Mouse (Mus musculus): ENCODE measurements around the gene Dnm3. TPM values are rescaled to one million over a fixed set of nuclear protein-coding genes. Genes with fewer than 3 reads are reported as not detected.

Gene Dnm3
- polyA plus RNA-seq, 1 experiment from 2014 or later = 6.5 TPM

DNA sequence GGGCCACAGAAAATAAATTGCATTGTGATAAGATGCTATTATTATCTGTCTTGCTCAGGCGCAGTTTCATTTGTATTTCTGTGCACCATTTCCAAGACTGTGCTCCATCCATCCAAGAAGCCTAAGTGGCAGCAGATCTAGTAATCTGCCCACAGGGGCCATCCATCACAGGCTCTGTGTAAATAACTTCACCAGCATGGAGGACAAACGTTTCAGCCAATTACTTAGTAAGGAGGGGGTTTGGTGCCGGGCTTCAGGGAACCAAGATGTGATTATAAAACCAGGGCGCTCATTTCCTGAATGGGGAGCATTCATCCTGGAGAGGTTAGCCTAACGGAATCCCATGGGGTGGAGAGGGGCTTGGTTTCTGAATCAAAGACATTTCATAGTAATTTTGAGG, 222.9 kb downstream of the Dnm3 start:
- Histone ChIP-seq H3K4me2 (replicated peaks; ENCODE audit: low read depth, low read length) (no peak overlapping the region), H3K9ac (ENCODE audit: low read depth, low read length) (no peak overlapping the region), H3K4me3 (ENCODE audit: low read length) (no peak overlapping the region), H3K4me1 (ENCODE audit: control insufficient read depth, insufficient read depth, low read length) (0 out of 2 replicates have a peak, but pooled peaks cover 5% of the 10 kb centered on the region), H3K9me3 (ENCODE audit: control insufficient read depth, low read length) (no peaks in the 10 kb centered on the region), H3K27ac (ENCODE audit: low read depth, low read length) (no peak overlapping the region), H3K36me3 (ENCODE audit: control insufficient read depth, insufficient read depth, low read length) (no peaks in the 10 kb centered on the region), H3K27me3 (ENCODE audit: control insufficient read depth, insufficient read depth, low read length) (no peaks in the 10 kb centered on the region)
- 33% methylated on average over 5 of the region's 5 CpGs for WGBS
- ATAC-seq (ENCODE audit: low FRiP score, low TSS enrichment) = no peak

DNA sequence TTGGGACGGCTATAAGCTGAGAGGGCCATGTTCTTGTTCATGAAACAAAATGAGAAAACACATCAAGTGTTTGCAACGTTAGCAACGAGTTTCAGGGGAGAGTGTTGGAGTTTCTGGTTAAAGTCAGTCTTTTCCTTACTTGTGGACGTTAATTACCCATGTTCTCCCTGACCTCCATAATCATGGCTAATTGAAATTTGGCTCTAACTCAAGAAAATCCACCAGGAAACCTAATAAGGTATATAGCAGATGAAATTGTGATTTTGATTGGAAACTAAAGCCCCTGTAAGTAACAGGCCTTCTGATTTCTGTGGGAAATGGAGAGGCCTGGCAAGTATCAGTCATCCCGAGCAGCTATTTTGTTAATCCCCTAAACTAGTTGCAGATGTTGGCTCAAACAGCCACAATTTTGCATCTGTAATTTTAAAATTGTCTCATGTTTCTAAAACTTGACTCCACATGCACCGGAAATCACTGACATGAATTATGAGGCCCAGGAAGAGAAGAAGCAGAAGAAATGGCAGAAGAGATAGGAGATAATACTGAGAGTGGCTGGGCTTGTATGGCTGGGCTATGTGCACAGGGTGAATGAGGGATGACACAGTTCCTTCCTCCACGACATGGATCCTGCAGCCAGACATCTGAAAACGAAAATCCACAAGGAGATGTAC, 223.7 kb downstream of the Dnm3 start:
- WGBS = 51% methylated on average over 8 of the region's 8 CpGs
- H3K27ac ChIP-seq (ENCODE audit: low read depth, low read length) = no peak overlapping the region; the same call in 1 of the 2 replicates
- no peak for ATAC-seq (ENCODE audit: low FRiP score, low TSS enrichment)

DNA sequence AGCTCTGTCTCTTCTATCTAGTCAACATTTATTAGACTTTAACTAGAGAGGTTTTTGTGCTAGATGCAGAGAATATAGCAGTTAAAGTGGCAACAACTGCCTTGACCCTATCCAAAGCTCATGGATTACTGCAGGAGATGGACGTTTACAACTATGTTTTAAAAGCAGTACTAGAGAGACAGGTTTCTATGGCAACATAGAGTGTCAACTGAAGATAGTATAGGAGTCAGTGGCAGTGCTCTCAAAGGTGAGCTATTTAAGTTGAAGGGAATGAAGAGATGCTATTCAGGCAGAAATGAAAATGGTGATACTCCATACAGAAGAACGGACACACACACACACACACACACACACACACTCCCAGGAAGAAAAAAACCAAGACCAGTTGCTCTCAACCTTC, 225.0 kb downstream of the Dnm3 start:
- H3K27ac ChIP-seq (ENCODE audit: low read depth, low read length) = no peak overlapping the region
- ATAC-seq (ENCODE audit: low FRiP score, low TSS enrichment) = no peak
- no peaks in the 10 kb centered on the region for H3K36me3 ChIP-seq (ENCODE audit: control insufficient read depth, insufficient read depth, low read length)

More for the DNA sequence above, 223.7 kb downstream of the Dnm3 start:
- H3K4me3 ChIP-seq (ENCODE audit: low read length) = no peak overlapping the region
- no peak overlapping the region for H3K4me2 ChIP-seq (replicated peaks; ENCODE audit: low read depth, low read length)
- no peaks in the 10 kb centered on the region for H3K36me3 ChIP-seq (ENCODE audit: control insufficient read depth, insufficient read depth, low read length)
- H3K27me3 ChIP-seq (ENCODE audit: control insufficient read depth, insufficient read depth, low read length) = no peaks in the 10 kb centered on the region
- H3K4me1 ChIP-seq (ENCODE audit: control insufficient read depth, insufficient read depth, low read length) = 0 out of 2 replicates have a peak, but pooled peaks cover 5% of the 10 kb centered on the region
- no peaks in the 10 kb centered on the region for H3K9me3 ChIP-seq (ENCODE audit: control insufficient read depth, low read length)
- H3K9ac ChIP-seq (ENCODE audit: low read depth, low read length) = no peak overlapping the region

DNA sequence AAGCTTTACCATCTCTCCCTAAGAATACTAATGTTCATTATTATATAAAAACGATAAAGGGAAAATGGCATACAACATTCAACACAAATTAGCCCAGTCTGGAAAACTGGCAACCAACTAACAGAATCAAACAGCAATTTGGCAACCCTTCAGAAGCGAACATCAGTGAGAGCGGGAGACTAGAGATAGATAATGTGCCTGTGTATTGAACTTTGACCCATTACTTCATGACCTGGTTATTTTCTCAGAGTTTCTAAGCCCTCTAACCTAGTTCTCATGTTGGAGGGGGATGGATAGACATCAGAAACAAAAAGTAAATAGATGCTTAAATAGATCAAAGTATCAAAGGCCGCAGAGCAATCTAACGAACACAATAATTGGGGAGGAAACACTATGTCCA, 230.6 kb downstream of the Dnm3 start:
- WGBS = 91% methylated on average over 5 of the region's 5 CpGs
- no peak for ATAC-seq (ENCODE audit: low FRiP score, low TSS enrichment)

More for the DNA sequence above, 225.0 kb downstream of the Dnm3 start:
- H3K4me2 ChIP-seq (replicated peaks; ENCODE audit: low read depth, low read length) = no peak overlapping the region
- H3K4me1 ChIP-seq (ENCODE audit: control insufficient read depth, insufficient read depth, low read length) = 0 out of 2 replicates have a peak, but pooled peaks cover 5% of the 10 kb centered on the region
- no peaks in the 10 kb centered on the region for H3K27me3 ChIP-seq (ENCODE audit: control insufficient read depth, insufficient read depth, low read length)
- 65% methylated on average over 2 of the region's 2 CpGs for WGBS
- H3K4me3 ChIP-seq (ENCODE audit: low read length) = no peak overlapping the region
- H3K9ac ChIP-seq (ENCODE audit: low read depth, low read length) = no peak overlapping the region
- no peaks in the 10 kb centered on the region for H3K9me3 ChIP-seq (ENCODE audit: control insufficient read depth, low read length)

GRCm38 (mm10) chr1:162243651-162243990, 234.2 kb downstream of the Dnm3 start:
- H3K9me3 ChIP-seq (ENCODE audit: control insufficient read depth, low read length) = no peaks in the 10 kb centered on the region
- WGBS = 6% methylated on average over 2 of the region's 2 CpGs
- no peak overlapping the region for H3K9ac ChIP-seq (ENCODE audit: low read depth, low read length)
- peak overlapping the region; percentile 39; the same call in 1 of the 2 replicates for H3K27ac ChIP-seq (ENCODE audit: low read depth, low read length)
- H3K4me3 ChIP-seq (ENCODE audit: low read length) = no peak overlapping the region
- H3K36me3 ChIP-seq (ENCODE audit: control insufficient read depth, insufficient read depth, low read length) = no peaks in the 10 kb centered on the region
- H3K27me3 ChIP-seq (ENCODE audit: control insufficient read depth, insufficient read depth, low read length) = no peaks in the 10 kb centered on the region
- H3K4me2 ChIP-seq (replicated peaks; ENCODE audit: low read depth, low read length) = no peak overlapping the region
- ATAC-seq (ENCODE audit: low FRiP score, low TSS enrichment) = peak; percentile 79
- H3K4me1 ChIP-seq (ENCODE audit: control insufficient read depth, insufficient read depth, low read length) = peaks cover 14% of the 10 kb centered on the region

More for the DNA sequence above, 230.6 kb downstream of the Dnm3 start:
- no peak overlapping the region for H3K9ac ChIP-seq (ENCODE audit: low read depth, low read length)
- no peak overlapping the region for H3K4me3 ChIP-seq (ENCODE audit: low read length)
- H3K27ac ChIP-seq (ENCODE audit: low read depth, low read length) = no peak overlapping the region
- no peaks in the 10 kb centered on the region for H3K36me3 ChIP-seq (ENCODE audit: control insufficient read depth, insufficient read depth, low read length)
- H3K4me2 ChIP-seq (replicated peaks; ENCODE audit: low read depth, low read length) = no peak overlapping the region
- H3K9me3 ChIP-seq (ENCODE audit: control insufficient read depth, low read length) = no peaks in the 10 kb centered on the region
- H3K27me3 ChIP-seq (ENCODE audit: control insufficient read depth, insufficient read depth, low read length) = no peaks in the 10 kb centered on the region
- H3K4me1 ChIP-seq (ENCODE audit: control insufficient read depth, insufficient read depth, low read length) = peaks cover 11% of the 10 kb centered on the region

GRCm38 (mm10) chr1:162242980-162243650, 234.7 kb downstream of the Dnm3 start:
- H3K9me3 ChIP-seq (ENCODE audit: control insufficient read depth, low read length) = no peaks in the 10 kb centered on the region
- H3K4me3 ChIP-seq (ENCODE audit: low read length) = no peak overlapping the region
- H3K36me3 ChIP-seq (ENCODE audit: control insufficient read depth, insufficient read depth, low read length) = no peaks in the 10 kb centered on the region
- H3K9ac ChIP-seq (ENCODE audit: low read depth, low read length) = no peak overlapping the region
- peak overlapping the region; percentile 39; the same call in 1 of the 2 replicates for H3K27ac ChIP-seq (ENCODE audit: low read depth, low read length)
- H3K27me3 ChIP-seq (ENCODE audit: control insufficient read depth, insufficient read depth, low read length) = no peaks in the 10 kb centered on the region
- 44% methylated on average over 7 of the region's 7 CpGs for WGBS
- ATAC-seq (ENCODE audit: low FRiP score, low TSS enrichment) = peak; percentile 67
- no peak overlapping the region for H3K4me2 ChIP-seq (replicated peaks; ENCODE audit: low read depth, low read length)
- H3K4me1 ChIP-seq (ENCODE audit: control insufficient read depth, insufficient read depth, low read length) = peaks cover 16% of the 10 kb centered on the region

GRCm38 (mm10) chr1:162240720-162241119, 237.1 kb downstream of the Dnm3 start:
- ATAC-seq (ENCODE audit: low FRiP score, low TSS enrichment) = no peak
- H3K9ac ChIP-seq (ENCODE audit: low read depth, low read length) = no peak overlapping the region
- no peaks in the 10 kb centered on the region for H3K36me3 ChIP-seq (ENCODE audit: control insufficient read depth, insufficient read depth, low read length)
- H3K27ac ChIP-seq (ENCODE audit: low read depth, low read length) = no peak overlapping the region
- peaks cover 18% of the 10 kb centered on the region for H3K4me1 ChIP-seq (ENCODE audit: control insufficient read depth, insufficient read depth, low read length)
- no peak overlapping the region for H3K4me2 ChIP-seq (replicated peaks; ENCODE audit: low read depth, low read length)
- no peaks in the 10 kb centered on the region for H3K9me3 ChIP-seq (ENCODE audit: control insufficient read depth, low read length)
- no peaks in the 10 kb centered on the region for H3K27me3 ChIP-seq (ENCODE audit: control insufficient read depth, insufficient read depth, low read length)
- H3K4me3 ChIP-seq (ENCODE audit: low read length) = no peak overlapping the region
- whole genome bisulfite sequencing = 73% methylated on average over 4 of the region's 4 CpGs

DNA sequence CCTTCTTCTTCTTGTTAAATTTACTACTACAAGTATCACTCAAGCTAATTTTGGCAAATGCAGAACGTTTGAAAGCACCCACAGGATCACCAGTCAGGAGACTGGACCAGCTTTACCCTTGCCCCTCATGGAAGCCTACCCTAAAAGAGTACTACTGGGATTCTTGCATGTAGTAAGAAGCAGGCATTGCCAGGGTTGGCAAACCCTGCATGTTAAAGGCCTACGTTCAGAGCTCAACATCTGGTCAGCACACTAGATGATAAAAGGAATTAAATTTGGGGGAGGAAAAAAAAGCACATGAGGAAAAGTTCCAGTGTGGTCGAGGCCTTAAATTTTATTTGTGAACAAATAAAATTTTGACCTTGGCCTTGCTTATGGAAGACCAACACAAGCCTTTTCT, 239.2 kb downstream of the Dnm3 start:
- Histone ChIP-seq H3K27me3 (ENCODE audit: control insufficient read depth, insufficient read depth, low read length) (no peaks in the 10 kb centered on the region), H3K9ac (ENCODE audit: low read depth, low read length) (no peak overlapping the region), H3K9me3 (ENCODE audit: control insufficient read depth, low read length) (no peaks in the 10 kb centered on the region), H3K4me1 (ENCODE audit: control insufficient read depth, insufficient read depth, low read length) (peaks cover 15% of the 10 kb centered on the region), H3K4me3 (ENCODE audit: low read length) (no peak overlapping the region), H3K27ac (ENCODE audit: low read depth, low read length) (no peak overlapping the region), H3K36me3 (ENCODE audit: control insufficient read depth, insufficient read depth, low read length) (no peaks in the 10 kb centered on the region), H3K4me2 (replicated peaks; ENCODE audit: low read depth, low read length) (no peak overlapping the region)
- ATAC-seq (ENCODE audit: low FRiP score, low TSS enrichment) = no peak
- WGBS = 44% methylated on average over 3 of the region's 3 CpGs

DNA sequence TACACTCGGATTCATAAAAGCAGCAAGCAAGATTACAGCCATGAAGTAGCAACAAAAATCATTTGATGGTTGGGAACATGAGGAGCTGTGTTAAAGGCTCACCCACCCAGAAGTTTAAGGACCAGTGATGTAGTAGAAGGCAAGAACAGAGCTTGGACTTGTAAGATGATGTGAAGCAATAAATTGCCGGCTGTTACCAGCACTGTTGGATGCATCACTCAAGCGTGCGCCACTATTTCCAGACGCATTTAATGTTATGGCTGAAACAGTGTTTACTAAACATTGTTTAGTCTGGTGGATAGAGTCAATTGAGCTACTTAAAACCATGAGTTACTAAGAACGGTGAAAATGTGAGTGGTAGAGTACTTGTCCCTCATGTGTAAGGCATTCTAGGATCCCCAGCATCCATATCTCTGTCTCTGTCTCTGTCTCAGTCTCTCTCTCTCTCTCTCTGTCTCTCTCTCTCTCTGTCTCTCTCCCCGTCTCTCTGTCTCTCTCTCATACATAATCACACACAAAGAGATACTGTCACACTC, 241.1 kb downstream of the Dnm3 start:
- Histone ChIP-seq H3K27ac (ENCODE audit: low read depth, low read length) (no peak overlapping the region), H3K4me2 (replicated peaks; ENCODE audit: low read depth, low read length) (no peak overlapping the region), H3K27me3 (ENCODE audit: control insufficient read depth, insufficient read depth, low read length) (no peaks in the 10 kb centered on the region), H3K4me3 (ENCODE audit: low read length) (no peak overlapping the region), H3K9ac (ENCODE audit: low read depth, low read length) (no peak overlapping the region), H3K4me1 (ENCODE audit: control insufficient read depth, insufficient read depth, low read length) (peaks cover 8% of the 10 kb centered on the region; the same call in 1 of the 2 replicates), H3K9me3 (ENCODE audit: control insufficient read depth, low read length) (no peaks in the 10 kb centered on the region), H3K36me3 (ENCODE audit: control insufficient read depth, insufficient read depth, low read length) (no peaks in the 10 kb centered on the region)
- WGBS = 86% methylated on average over 7 of the region's 7 CpGs
- no peak for ATAC-seq (ENCODE audit: low FRiP score, low TSS enrichment)

Data from kidney, embryonic 14.5 days (tissue).